Comparison of ENCODE assay signal across 9 mouse cellular contexts in the genomic region with DNA sequence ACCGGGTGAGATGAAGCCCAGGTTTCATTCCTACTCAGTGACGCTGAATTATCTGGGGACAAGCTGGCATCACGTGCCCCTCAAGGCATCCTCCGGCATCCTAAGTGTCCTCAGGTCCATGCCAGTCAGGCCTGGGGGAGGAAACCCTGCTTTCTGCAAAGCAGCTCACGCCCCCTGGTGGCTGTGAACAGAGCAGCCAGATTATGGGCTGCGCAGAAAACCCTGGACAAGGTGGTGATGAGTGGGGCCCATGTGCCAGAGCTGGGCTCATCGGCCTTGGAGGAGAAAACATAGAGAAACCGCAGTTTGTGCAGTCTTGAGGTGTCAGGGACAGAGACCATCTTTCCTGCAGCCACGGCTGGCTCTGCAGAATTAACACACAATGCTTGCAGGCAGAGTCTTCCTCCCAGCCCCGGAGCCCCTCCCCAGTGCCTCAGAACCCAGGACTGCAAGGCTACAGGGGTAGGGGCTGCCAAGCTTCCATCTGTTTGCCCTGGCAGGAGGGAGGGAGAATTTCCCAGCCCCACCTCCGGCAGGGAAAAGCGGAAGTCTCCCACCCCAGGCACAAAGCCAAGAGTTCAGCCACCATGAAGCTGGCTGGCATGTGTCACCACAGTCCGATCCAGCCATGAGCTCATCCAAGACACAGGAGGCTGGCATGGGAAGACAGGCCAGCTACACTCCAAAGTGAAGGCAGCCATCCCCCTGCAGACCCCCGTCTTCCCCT.
DNase-seq lines count a peak whose midpoint lies in the region; ATAC-seq and TF ChIP-seq lines count a peak whose summit lies in the region.
"Had no signal": no experiment of that assay in that cellular context is flagged by ENCODE, and none has a peak within 500 bp of the region (broad histone marks: within the 10 kb centered on the region; RNA-seq: fewer than 3 reads in every experiment).

No protein-coding gene starts in this region.

- H3K9ac ChIP-seq in hindbrain, postnatal 0 days (replicated peaks; ENCODE audit: low read length), result 0 out of 2 replicates have a peak overlapping the region, but pooled peaks have one; percentile 1
- no peak overlapping the region for H3K9ac ChIP-seq in midbrain, embryonic 16.5 days (ENCODE audit: low read depth, low read length)
- H3K9ac ChIP-seq: stomach, embryonic 15.5 days had no signal

- TF ChIP-seq CTCF in cortical plate, adult 2 months (IDR thresholded peaks at IDR 0.05; ENCODE audit: extremely low read depth, insufficient read depth, low read length), result peak; percentile 74
- peak; percentile 97 for TF ChIP-seq CTCF in hindbrain, postnatal 0 days (IDR thresholded peaks at IDR 0.05; ENCODE audit: low read depth)

- peak; percentile 90 for ATAC-seq in hindbrain, postnatal 0 days
- ATAC-seq in midbrain, embryonic 16.5 days, result peak; percentile 76

- H3K27ac ChIP-seq in cortical plate, adult 2 months (ENCODE audit: insufficient read depth, low read length), result no peak overlapping the region
- H3K27ac ChIP-seq in hindbrain, postnatal 0 days, result peak overlapping the region; percentile 80
- H3K27ac ChIP-seq in midbrain, embryonic 16.5 days (ENCODE audit: low read length), result peak overlapping the region; percentile 48
- H3K27ac ChIP-seq: stomach, embryonic 15.5 days had no signal

- peak overlapping the region; percentile 21; the same call in 1 of the 2 replicates for H3K4me2 ChIP-seq in hindbrain, postnatal 0 days (ENCODE audit: low read depth, low read length)
- H3K4me2 ChIP-seq in midbrain, embryonic 16.5 days (ENCODE audit: low read length), result 0 out of 2 replicates have a peak overlapping the region, but pooled peaks have one; percentile 8
- H3K4me2 ChIP-seq: stomach, embryonic 15.5 days had no signal

- DNase-seq in urinary bladder, adult 18-20 months (ENCODE audit: low spot score in 2 of 2), result peak; percentile 16 to 28
- no peak for DNase-seq in urinary bladder, postnatal 10 days (ENCODE audit: low spot score)
- DNase-seq in gastrocnemius, postnatal 10 days, result peak; percentile 77
- peak; percentile 96 for DNase-seq in hindbrain, postnatal 0 days (ENCODE audit: low spot score)
- DNase-seq in left cerebral cortex, postnatal 4 days, result peak; percentile 99
- DNase-seq in testis, postnatal 10 days (ENCODE audit: low spot score), result peak; percentile 78

- no peaks in the 10 kb centered on the region for H3K9me3 ChIP-seq in hindbrain, postnatal 0 days (ENCODE audit: low read length)
- H3K9me3 ChIP-seq in midbrain, embryonic 16.5 days (replicated peaks; ENCODE audit: control insufficient read depth, low read length, poor library complexity, severe bottlenecking), result no peaks in the 10 kb centered on the region
- H3K9me3 ChIP-seq: stomach, embryonic 15.5 days had no signal

- no peak for TF ChIP-seq POLR2A in cortical plate, adult 2 months (IDR thresholded peaks at IDR 0.05; ENCODE audit: extremely low read depth, insufficient read depth, low read length)

- WGBS in hindbrain, postnatal 0 days, result 23% methylated on average over 14 of the region's 14 CpGs
- 42% methylated on average over 14 of the region's 14 CpGs for WGBS in midbrain, embryonic 16.5 days

- H3K27me3 ChIP-seq in hindbrain, postnatal 0 days (ENCODE audit: insufficient read depth, low read length), result peaks cover 5% of the 10 kb centered on the region; the same call in 1 of the 2 replicates
- H3K27me3 ChIP-seq in midbrain, embryonic 16.5 days (ENCODE audit: control insufficient read depth, insufficient read depth, low read depth, low read length), result peaks cover 30% of the 10 kb centered on the region

- H3K4me3 ChIP-seq in cortical plate, adult 2 months (ENCODE audit: insufficient read depth, low read length), result no peak overlapping the region
- H3K4me3 ChIP-seq in hindbrain, postnatal 0 days (ENCODE audit: low read length), result no peak overlapping the region
- H3K4me3 ChIP-seq in midbrain, embryonic 16.5 days (ENCODE audit: low read depth, low read length), result no peak overlapping the region
- H3K4me3 ChIP-seq: stomach, embryonic 15.5 days had no signal

- peaks cover 4% of the 10 kb centered on the region for H3K4me1 ChIP-seq in cortical plate, adult 2 months (ENCODE audit: control insufficient read depth, insufficient read depth, low read length)
- no peaks in the 10 kb centered on the region; the same call in 1 of the 2 replicates for H3K4me1 ChIP-seq in hindbrain, postnatal 0 days (ENCODE audit: insufficient read depth, low read length)
- peaks cover 4% of the 10 kb centered on the region; the same call in 1 of the 2 replicates for H3K4me1 ChIP-seq in midbrain, embryonic 16.5 days (ENCODE audit: control insufficient read depth, insufficient read depth, low read length)

- intact Hi-C loops in left cerebral cortex, postnatal 4 days (cut with DNase I), result loop anchor here (5.0 to 10.0 kb wide), 3 partner anchors 137 to 260 kb away; no protein-coding TSS in a partner anchor

- H3K36me3 ChIP-seq in hindbrain, postnatal 0 days (ENCODE audit: insufficient read depth, low read length), result peaks cover 9% of the 10 kb centered on the region; the same call in 1 of the 2 replicates
- H3K36me3 ChIP-seq in midbrain, embryonic 16.5 days (ENCODE audit: control insufficient read depth, insufficient read depth, low read length), result peaks cover 8% of the 10 kb centered on the region
- H3K36me3 ChIP-seq: stomach, embryonic 15.5 days had no signal
